Mouse (Mus musculus) kidney, embryonic 15.5 days (tissue): Measurements from ENCODE around the gene Metap1d. TPM values are rescaled to one million over a fixed set of nuclear protein-coding genes. Genes with fewer than 3 reads are reported as not detected.

ENCODE experiments used
- ATAC-seq: fragments of 200-750 bp; cut with Nextera tagmentation; replicated peaks from 2 replicates; pipeline ENCODE4 v1.8.0; 2017; ENCODE audit warnings: moderate TSS enrichment; ENCODE audit not compliant: low FRiP score
- H3K27ac ChIP-seq: fragments of 300-500 bp; sonication (generic); 2 replicates; pipeline ENCODE4 v1.5.1; 2015; ENCODE audit warnings: mild to moderate bottlenecking, inconsistent platforms
- H3K27me3 ChIP-seq: fragments of 300-500 bp; sonication (generic); 2 replicates; pipeline ENCODE4 v1.6.1; 2015; ENCODE audit warnings: inconsistent platforms
- H3K36me3 ChIP-seq: fragments of 300-500 bp; sonication (generic); 2 replicates; pipeline ENCODE4 v1.6.1; 2015; ENCODE audit warnings: inconsistent platforms
- H3K4me1 ChIP-seq: fragments of 300-500 bp; sonication (generic); 2 replicates; pipeline ENCODE4 v1.6.1; 2015; ENCODE audit warnings: inconsistent platforms
- H3K4me2 ChIP-seq: fragments of 300-500 bp; sonication (generic); 2 replicates; pipeline ENCODE4 v1.6.1; 2015; ENCODE audit warnings: moderate library complexity, mild to moderate bottlenecking, inconsistent platforms
- H3K4me3 ChIP-seq: fragments of 300-500 bp; sonication (generic); replicated peaks from 2 replicates; pipeline ENCODE4 v1.5.1; 2015; ENCODE audit warnings: mild to moderate bottlenecking, inconsistent platforms
- H3K9ac ChIP-seq: fragments of 300-500 bp; sonication (generic); 2 replicates; pipeline ENCODE4 v1.6.1; 2015; ENCODE audit warnings: mild to moderate bottlenecking, inconsistent platforms
- H3K9me3 ChIP-seq: fragments of 300-500 bp; sonication (generic); replicated peaks from 2 replicates; pipeline ENCODE4 v1.6.1; 2016; ENCODE audit warnings: inconsistent platforms
- WGBS: fragments of 180-500 bp; shearing (Covaris S2); methylation state at CpG from one replicate; pipeline ENCODE4 v1.1.7; 2015; ENCODE audit warnings: mixed read lengths; 5-methylcytosine and 5-hydroxymethylcytosine counted together
- polyA plus RNA-seq: library from polyadenylated mRNA; unstranded; fragments of >200 nt; fragmentation: Nextera tagmentation; extraction: Ambion mirVana; gene quantifications from 2 replicates; pipeline ENCODE4 v1.2.1, GENCODE M21; 2015

Gene Metap1d
- polyA plus RNA-seq, 1 experiment from 2014 or later, result 39.5 TPM

DNA sequence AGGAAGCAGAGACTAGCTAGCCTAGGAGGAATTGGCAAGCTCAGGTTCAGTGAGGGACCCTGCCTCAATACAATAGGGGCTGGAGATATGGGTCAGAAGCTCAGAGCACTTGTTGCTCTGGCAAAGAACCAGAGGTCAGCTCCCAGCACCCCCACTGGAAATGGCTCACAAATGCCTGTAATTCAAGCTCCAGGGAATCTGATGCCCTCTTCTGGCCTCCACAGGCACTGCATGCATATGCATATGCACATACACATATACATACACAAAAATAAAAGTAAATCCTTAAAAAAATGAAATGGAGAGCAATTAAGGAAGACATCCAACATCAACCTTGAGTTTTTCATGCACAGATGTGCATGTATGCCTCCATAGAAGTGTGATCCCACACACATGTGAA is 24.7 kb downstream of the Metap1d start:
- Histone ChIP-seq H3K36me3 (no peaks in the 10 kb centered on the region), H3K9me3 (no peaks in the 10 kb centered on the region), H3K9ac (no peak overlapping the region), H3K27ac (no peak overlapping the region), H3K4me2 (no peak overlapping the region), H3K4me3 (no peak overlapping the region), H3K27me3 (no peaks in the 10 kb centered on the region), H3K4me1 (peaks cover 23% of the 10 kb centered on the region)
- no peak for ATAC-seq

DNA sequence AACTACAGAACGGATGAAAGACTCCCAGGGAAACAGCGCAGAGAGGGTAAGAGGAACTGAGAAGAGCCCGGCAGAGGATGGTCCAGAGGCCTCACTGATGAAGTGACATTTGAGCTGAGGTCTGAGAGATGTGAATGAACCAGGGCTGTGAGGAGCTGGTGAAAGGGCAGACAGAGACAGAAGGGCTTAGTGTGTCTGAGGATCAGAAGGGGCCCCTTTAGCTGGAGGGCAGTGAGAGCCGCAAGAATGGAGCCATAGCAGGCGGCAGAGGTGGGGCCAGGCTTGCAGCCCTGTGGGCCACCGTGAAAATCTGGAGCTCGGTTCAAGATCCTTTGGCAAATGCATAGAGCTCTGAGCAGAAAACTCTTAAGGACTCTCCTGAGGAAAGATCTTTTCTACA is 26.8 kb downstream of the Metap1d start:
- Histone ChIP-seq H3K27me3 (no peaks in the 10 kb centered on the region), H3K4me1 (peaks cover 13% of the 10 kb centered on the region), H3K27ac (no peak overlapping the region), H3K4me2 (0 out of 2 replicates have a peak overlapping the region, but pooled peaks have one; percentile 9), H3K9me3 (no peaks in the 10 kb centered on the region), H3K9ac (no peak overlapping the region), H3K4me3 (no peak overlapping the region), H3K36me3 (no peaks in the 10 kb centered on the region)
- peak; percentile 43; the same call in 1 of the 2 replicates for ATAC-seq
- WGBS, result 13% methylated on average over 7 of the region's 7 CpGs

DNA sequence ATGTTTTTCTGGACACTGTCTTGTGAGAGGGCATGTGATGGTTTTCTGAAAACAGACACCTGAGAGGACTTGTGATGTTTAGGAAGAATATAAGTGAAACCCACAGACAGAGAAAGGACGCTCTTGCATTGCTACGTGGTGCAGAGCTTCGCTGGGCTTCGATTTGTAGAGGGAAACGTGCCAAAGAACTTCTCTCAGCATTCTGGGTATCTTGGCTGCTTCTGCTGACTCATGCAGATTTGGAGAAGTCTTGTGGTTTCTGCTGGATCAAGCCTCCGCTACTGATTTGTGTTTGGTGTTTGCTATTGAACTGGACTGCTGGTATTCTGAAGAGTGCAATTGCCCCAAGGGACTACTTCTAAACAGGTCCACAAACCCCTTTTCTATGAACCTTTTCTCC is 28.7 kb downstream of the Metap1d start:
- WGBS, result 86% methylated on average over 6 of the region's 6 CpGs
- Histone ChIP-seq H3K9ac (no peak overlapping the region), H3K9me3 (no peaks in the 10 kb centered on the region), H3K36me3 (no peaks in the 10 kb centered on the region), H3K4me3 (no peak overlapping the region), H3K4me1 (peaks cover 5% of the 10 kb centered on the region), H3K27me3 (no peaks in the 10 kb centered on the region), H3K27ac (no peak overlapping the region), H3K4me2 (no peak overlapping the region)
- no peak for ATAC-seq

DNA sequence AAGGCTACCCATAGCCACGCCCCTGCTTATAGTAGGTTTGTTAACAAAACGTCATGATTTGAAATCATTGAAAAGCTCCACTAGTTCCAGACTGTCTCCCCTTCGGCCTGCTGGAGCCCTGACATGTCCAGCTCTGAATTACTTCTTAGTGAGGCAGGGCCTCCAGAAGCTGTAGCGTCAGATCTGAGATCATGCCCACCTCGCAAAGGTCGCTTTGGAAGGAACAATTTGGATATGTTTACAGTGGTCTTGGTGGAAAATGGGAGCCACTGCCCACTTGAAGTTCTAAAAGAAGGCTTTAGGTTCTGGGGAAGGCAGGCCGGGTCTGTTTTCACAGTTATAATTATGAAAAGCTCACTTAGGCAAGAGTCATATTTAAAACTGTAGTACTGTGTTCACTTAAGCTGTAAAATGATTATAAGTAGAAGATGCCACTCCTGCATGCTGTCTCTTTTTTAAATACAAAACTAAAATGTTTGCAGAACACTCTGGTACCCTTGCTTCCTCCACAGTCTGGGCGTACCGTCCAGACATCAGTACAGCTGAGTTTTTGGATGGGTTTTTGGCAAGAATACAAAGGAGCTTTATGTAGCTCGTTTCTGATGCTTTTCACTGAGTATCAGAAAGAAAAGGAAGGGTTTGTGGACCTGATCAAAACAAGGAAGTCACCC is 30.1 kb downstream of the Metap1d start:
- no peak overlapping the region for H3K9ac ChIP-seq
- no peak for ATAC-seq
- H3K4me1 ChIP-seq, result peaks cover 5% of the 10 kb centered on the region
- H3K27ac ChIP-seq, result no peak overlapping the region
- no peak overlapping the region for H3K4me3 ChIP-seq
- 63% methylated on average over 10 of the region's 10 CpGs for WGBS
- no peaks in the 10 kb centered on the region for H3K36me3 ChIP-seq
- no peak overlapping the region for H3K4me2 ChIP-seq
- H3K27me3 ChIP-seq, result no peaks in the 10 kb centered on the region
- no peaks in the 10 kb centered on the region for H3K9me3 ChIP-seq

DNA sequence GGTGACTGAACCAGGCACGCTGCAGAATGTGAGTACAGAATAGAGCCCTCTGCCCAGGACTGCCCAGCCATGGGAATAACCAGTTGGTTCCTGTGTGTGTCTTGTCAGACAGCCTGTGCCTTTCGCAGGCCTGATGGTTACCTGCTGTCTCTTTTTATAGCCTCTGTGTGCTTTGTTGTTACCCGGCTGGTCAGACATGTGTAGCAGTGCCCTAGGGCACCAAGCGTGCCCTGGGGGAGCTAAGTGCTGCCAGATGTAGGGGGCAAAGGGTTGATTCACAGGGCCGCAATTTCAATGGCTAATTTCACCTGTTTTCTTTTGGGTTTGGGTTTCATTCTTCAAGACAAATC is 30.6 kb downstream of the Metap1d start:
- no peak overlapping the region for H3K9ac ChIP-seq
- no peak overlapping the region for H3K27ac ChIP-seq
- H3K27me3 ChIP-seq, result no peaks in the 10 kb centered on the region
- no peak for ATAC-seq
- peaks cover 5% of the 10 kb centered on the region for H3K4me1 ChIP-seq
- H3K9me3 ChIP-seq, result no peaks in the 10 kb centered on the region
- no peaks in the 10 kb centered on the region for H3K36me3 ChIP-seq
- no peak overlapping the region for H3K4me2 ChIP-seq
- H3K4me3 ChIP-seq, result no peak overlapping the region
- 33% methylated on average over 5 of the region's 5 CpGs for WGBS

DNA sequence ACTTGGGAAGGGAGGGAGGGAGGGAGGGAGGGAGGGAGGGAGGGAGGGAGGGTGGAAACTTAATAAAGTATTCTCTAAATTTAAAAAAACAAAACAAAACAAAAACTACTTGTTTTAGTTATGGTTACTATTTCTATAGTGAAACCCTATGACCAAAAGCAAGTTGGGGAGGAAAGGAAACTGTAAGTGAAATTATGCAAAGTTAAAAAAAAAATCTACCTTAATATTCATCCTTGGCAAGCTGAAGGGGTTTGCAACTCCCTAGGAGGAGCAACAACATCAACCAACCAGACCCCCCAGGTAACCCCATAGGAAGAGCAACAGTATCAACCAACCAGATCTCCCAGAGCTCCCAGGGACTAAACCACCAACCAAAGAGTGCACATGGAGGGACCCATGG is 38.2 kb downstream of the Metap1d start:
- Histone ChIP-seq H3K36me3 (no peaks in the 10 kb centered on the region), H3K9ac (no peak overlapping the region), H3K9me3 (no peaks in the 10 kb centered on the region), H3K4me1 (no peaks in the 10 kb centered on the region), H3K4me3 (no peak overlapping the region), H3K27ac (no peak overlapping the region), H3K4me2 (no peak overlapping the region), H3K27me3 (no peaks in the 10 kb centered on the region)
- ATAC-seq, result no peak

DNA sequence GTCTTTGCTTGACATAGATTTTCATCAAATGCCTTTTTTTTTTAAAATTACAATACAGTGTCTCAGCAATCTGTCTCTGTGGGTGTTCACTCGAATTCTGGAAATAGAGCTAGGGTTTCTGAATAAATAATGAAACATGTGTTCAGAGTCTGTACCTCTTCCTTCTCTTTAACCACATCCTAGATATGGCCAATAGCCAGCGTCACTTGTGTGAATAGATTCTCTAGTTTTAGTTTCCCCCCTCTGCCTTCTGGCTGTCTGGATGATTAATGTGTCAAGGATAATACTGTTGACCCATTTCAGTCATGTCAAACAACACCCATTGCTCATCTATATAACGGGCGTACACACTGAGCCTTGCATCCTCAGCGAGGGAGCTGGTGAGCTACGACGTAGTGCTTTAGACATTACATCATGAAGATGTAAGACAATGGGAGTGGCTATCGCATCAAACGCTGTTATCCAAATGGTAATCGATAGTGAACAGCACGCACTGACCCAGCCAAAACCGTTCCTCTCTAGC is 40.1 kb downstream of the Metap1d start:
- H3K9ac ChIP-seq, result no peak overlapping the region
- no peaks in the 10 kb centered on the region for H3K4me1 ChIP-seq
- ATAC-seq, result no peak
- no peak overlapping the region for H3K27ac ChIP-seq
- H3K36me3 ChIP-seq, result no peaks in the 10 kb centered on the region
- no peaks in the 10 kb centered on the region for H3K9me3 ChIP-seq
- no peak overlapping the region for H3K4me3 ChIP-seq
- no peak overlapping the region for H3K4me2 ChIP-seq
- H3K27me3 ChIP-seq, result no peaks in the 10 kb centered on the region
- WGBS, result 72% methylated on average over 12 of the region's 12 CpGs

DNA sequence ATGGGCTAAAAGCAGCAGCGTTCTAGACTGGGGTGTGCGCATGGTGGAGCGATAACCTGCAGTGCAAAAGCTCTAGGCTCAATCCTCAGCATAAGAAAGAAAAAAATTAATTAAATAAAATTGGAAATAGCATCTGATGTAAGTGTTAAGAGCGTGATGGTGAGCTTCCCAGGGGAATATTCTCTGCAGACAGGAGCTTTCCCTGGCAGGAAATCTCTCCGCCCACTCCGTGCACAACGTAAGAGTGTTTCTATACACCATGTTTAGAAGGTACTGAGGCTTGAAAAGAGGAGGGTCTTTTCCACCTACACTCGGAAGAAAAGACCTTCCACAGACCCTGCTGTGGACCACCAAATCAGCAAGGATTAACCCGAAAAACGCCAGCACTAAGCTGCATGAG is 41.4 kb downstream of the Metap1d start:
- Histone ChIP-seq H3K27me3 (no peaks in the 10 kb centered on the region), H3K4me2 (no peak overlapping the region), H3K27ac (no peak overlapping the region), H3K9me3 (no peaks in the 10 kb centered on the region), H3K9ac (no peak overlapping the region), H3K4me3 (no peak overlapping the region), H3K36me3 (no peaks in the 10 kb centered on the region), H3K4me1 (0 out of 2 replicates have a peak, but pooled peaks cover 3% of the 10 kb centered on the region)
- 80% methylated on average over 10 of the region's 10 CpGs for WGBS
- ATAC-seq, result no peak

DNA sequence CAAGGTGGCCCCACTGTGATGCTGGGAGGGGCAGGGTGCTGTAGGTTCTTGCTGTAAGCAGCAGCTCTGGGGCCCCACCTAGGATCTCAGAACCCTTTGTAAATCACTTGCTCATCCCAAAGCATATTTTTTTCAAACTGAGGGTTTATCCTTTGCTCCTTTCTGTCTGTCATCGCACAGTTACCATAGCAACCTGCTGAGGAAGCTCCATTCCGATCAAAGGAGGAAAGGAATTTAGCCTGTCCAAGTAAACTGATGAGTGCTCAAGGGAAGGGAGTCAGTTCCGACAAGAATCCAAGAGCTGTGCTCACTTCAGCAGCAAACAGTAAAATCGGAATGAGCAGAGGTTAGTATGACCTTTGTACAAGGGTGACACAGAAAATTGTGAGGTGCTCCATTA is 41.9 kb downstream of the Metap1d start:
- Histone ChIP-seq H3K27ac (no peak overlapping the region), H3K27me3 (no peaks in the 10 kb centered on the region), H3K36me3 (no peaks in the 10 kb centered on the region), H3K9me3 (no peaks in the 10 kb centered on the region), H3K4me1 (0 out of 2 replicates have a peak, but pooled peaks cover 3% of the 10 kb centered on the region), H3K4me2 (no peak overlapping the region), H3K9ac (no peak overlapping the region), H3K4me3 (no peak overlapping the region)
- ATAC-seq, result no peak
- 50% methylated on average over 4 of the region's 4 CpGs for WGBS

DNA sequence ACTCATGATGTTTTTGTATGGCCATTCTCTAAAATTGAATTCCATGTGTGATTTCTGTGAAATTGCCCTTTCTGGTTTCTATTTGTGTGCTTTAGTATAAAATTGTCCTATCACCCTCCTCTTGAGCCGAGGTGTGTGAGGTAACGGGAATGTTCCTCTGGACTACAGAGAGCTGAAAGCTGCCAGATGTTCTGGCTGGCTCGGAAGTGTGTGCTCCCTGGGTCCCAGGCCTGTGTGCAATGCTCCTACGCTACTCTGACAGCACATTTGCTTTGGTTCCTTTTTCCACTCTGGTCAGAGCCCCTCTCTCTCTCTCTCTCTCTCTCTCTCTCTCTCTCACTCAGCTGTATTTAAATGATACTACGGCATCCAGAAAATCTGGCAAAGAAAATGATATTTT is 44.1 kb downstream of the Metap1d start:
- Histone ChIP-seq H3K4me1 (0 out of 2 replicates have a peak, but pooled peaks cover 3% of the 10 kb centered on the region), H3K27me3 (no peaks in the 10 kb centered on the region), H3K9ac (no peak overlapping the region), H3K27ac (no peak overlapping the region), H3K36me3 (no peaks in the 10 kb centered on the region), H3K4me2 (no peak overlapping the region), H3K9me3 (no peaks in the 10 kb centered on the region), H3K4me3 (no peak overlapping the region)
- ATAC-seq, result no peak
- 47% methylated on average over 5 of the region's 5 CpGs for WGBS

DNA sequence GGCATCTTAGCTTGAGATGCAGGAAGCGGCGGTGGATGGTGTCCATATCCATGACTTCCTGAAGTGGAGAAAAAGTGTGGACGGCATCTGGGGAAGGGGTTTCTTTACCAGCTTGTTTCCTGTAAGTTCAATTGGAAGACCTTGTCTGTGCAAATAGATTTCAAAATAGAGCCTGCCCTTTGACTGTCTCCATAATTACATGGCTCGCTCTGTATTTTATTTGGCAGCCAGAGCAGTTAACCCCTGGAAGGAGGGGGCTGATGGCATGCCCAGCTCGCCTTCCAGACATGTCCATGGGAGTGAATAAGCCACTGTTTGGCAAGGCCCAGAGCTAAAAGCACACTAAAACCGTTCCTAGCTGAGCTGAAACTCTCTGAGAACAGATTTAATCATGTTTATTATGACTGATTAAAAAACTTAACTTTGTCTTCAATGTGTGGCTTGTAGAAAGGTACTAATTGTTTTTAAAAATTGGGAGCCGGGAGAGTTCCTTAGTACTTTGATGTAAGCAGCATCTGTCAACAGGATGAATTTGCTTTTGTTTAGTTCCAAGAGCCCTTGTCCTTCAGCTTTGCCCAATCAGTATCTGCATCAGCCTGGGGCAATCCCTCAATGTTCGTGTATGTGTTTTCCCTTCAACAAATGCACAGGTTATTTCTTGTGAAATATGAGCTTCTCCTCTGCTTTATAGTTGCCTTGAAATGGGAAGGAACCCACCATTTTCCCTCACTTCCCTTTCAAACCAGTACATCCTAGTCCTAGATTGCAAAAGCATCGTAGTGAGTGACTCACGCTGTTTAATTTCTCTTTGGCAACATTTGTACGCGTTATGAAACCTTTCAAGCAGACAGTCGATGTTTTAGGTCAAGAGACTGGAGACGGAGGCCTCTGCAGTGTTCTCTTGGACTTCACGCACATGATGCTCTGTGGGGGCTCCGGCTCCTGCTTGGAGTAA is 46.5 kb downstream of the Metap1d start:
- H3K9me3 ChIP-seq, result no peaks in the 10 kb centered on the region
- ATAC-seq, result no peak
- H3K9ac ChIP-seq, result no peak overlapping the region
- H3K4me2 ChIP-seq, result no peak overlapping the region
- H3K27ac ChIP-seq, result no peak overlapping the region
- H3K36me3 ChIP-seq, result no peaks in the 10 kb centered on the region
- WGBS, result 61% methylated on average over 16 of the region's 16 CpGs
- H3K4me1 ChIP-seq, result 0 out of 2 replicates have a peak, but pooled peaks cover 3% of the 10 kb centered on the region
- H3K27me3 ChIP-seq, result no peaks in the 10 kb centered on the region
- H3K4me3 ChIP-seq, result no peak overlapping the region

DNA sequence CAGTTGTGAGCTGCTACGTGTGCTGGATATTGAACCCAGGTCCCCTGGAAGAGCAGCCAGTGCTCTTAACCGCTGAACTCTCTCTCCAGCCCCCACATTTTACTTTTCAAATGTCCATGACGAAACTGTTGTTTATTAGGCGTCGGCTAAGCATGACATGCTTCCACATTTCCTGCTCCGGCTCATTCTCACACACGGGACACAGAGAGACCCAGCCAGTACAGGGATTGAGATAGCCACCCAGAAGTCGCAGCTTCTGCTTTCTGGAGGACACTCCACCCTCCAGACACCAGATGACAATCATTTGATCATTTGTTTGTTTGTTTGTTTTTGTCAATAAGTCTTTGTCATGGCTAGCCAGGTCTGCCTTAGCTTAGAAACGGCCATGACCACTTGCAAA is 51.8 kb downstream of the Metap1d start:
- WGBS, result 59% methylated on average over 9 of the region's 9 CpGs
- no peak overlapping the region for H3K9ac ChIP-seq
- H3K4me2 ChIP-seq, result no peak overlapping the region
- no peaks in the 10 kb centered on the region for H3K4me1 ChIP-seq
- no peak for ATAC-seq
- no peaks in the 10 kb centered on the region for H3K36me3 ChIP-seq
- H3K27ac ChIP-seq, result no peak overlapping the region
- H3K4me3 ChIP-seq, result no peak overlapping the region
- H3K27me3 ChIP-seq, result no peaks in the 10 kb centered on the region
- H3K9me3 ChIP-seq, result no peaks in the 10 kb centered on the region
